In genomic region chr2:179662739-179663138, GRCm38 (mm10) we compare ENCODE assay signal across 8 mouse cellular contexts.
DNase-seq lines count a peak whose midpoint lies in the region; ATAC-seq and TF ChIP-seq lines count a peak whose summit lies in the region.

No protein-coding gene starts in this region.

- H3K36me3 ChIP-seq in heart, embryonic 11.5 days (ENCODE audit: control insufficient read depth, insufficient read depth, low read length) = no peaks in the 10 kb centered on the region
- no peaks in the 10 kb centered on the region for H3K36me3 ChIP-seq in forebrain, postnatal 0 days (ENCODE audit: insufficient read depth)
- H3K36me3 ChIP-seq in liver, embryonic 15.5 days (replicated peaks) = no peaks in the 10 kb centered on the region

- no peak overlapping the region for H3K9ac ChIP-seq in heart, embryonic 11.5 days (ENCODE audit: low read depth, low read length)
- no peak overlapping the region for H3K9ac ChIP-seq in forebrain, postnatal 0 days
- H3K9ac ChIP-seq in liver, embryonic 15.5 days = no peak overlapping the region

- intact Hi-C loops in heart, postnatal 36 days (cut with DNase I) = no loop called here
- intact Hi-C loops in left cerebral cortex, postnatal 10 days (cut with DNase I) = no loop called here
- intact Hi-C loops in left cerebral cortex, postnatal 14 days (cut with DNase I) = no loop called here

- 0 out of 2 replicates have a peak, but pooled peaks cover 4% of the 10 kb centered on the region for H3K4me1 ChIP-seq in heart, embryonic 11.5 days (ENCODE audit: control insufficient read depth, insufficient read depth, low read length)
- H3K4me1 ChIP-seq in forebrain, postnatal 0 days (ENCODE audit: insufficient read depth) = no peaks in the 10 kb centered on the region; the same call in 1 of the 2 replicates
- H3K4me1 ChIP-seq in liver, embryonic 15.5 days (replicated peaks) = no peaks in the 10 kb centered on the region

- no peak for DNase-seq in heart, postnatal 36 days
- peak; percentile 63 for DNase-seq in brain, embryonic 14.5 days (ENCODE audit: low read depth)
- DNase-seq in forebrain, postnatal 0 days = no peak
- DNase-seq in left cerebral cortex, postnatal 10 days (ENCODE audit: extremely low spot score in 1 of 2, low spot score in 2 of 2) = no peak
- DNase-seq in left cerebral cortex, postnatal 14 days (ENCODE audit: low spot score in 2 of 2) = no peak

- TF ChIP-seq CTCF in brain, embryonic 14.5 days (IDR thresholded peaks at IDR 0.05; ENCODE audit: borderline replicate concordance, extremely low read depth, insufficient read depth, insufficient read length) = no peak
- TF ChIP-seq CTCF in forebrain, postnatal 0 days (IDR thresholded peaks at IDR 0.05; ENCODE audit: low read depth) = no peak

- H3K4me3 ChIP-seq in heart, embryonic 11.5 days (ENCODE audit: low read depth, low read length) = peak overlapping the region; percentile 30
- no peak overlapping the region for H3K4me3 ChIP-seq in forebrain, postnatal 0 days (ENCODE audit: low read depth, low read length)
- no peak overlapping the region for H3K4me3 ChIP-seq in liver, embryonic 15.5 days (replicated peaks)

- H3K9me3 ChIP-seq in heart, embryonic 11.5 days (replicated peaks; ENCODE audit: control insufficient read depth, low read length) = no peaks in the 10 kb centered on the region
- H3K9me3 ChIP-seq in forebrain, postnatal 0 days (ENCODE audit: low read length) = no peaks in the 10 kb centered on the region
- H3K9me3 ChIP-seq in liver, embryonic 15.5 days (replicated peaks) = no peaks in the 10 kb centered on the region

- H3K4me2 ChIP-seq in heart, embryonic 11.5 days = peak overlapping the region; percentile 60
- no peak overlapping the region for H3K4me2 ChIP-seq in forebrain, postnatal 0 days (ENCODE audit: low read depth)
- H3K4me2 ChIP-seq in liver, embryonic 15.5 days = peak overlapping the region; percentile 23; the same call in 1 of the 2 replicates

- no peak for TF ChIP-seq POLR2A in brain, embryonic 14.5 days (IDR thresholded peaks at IDR 0.05; ENCODE audit: borderline replicate concordance, extremely low read depth, insufficient read depth, insufficient read length, poor library complexity, severe bottlenecking)

- no peak overlapping the region for H3K27ac ChIP-seq in heart, embryonic 11.5 days (ENCODE audit: low read depth, low read length)
- no peak overlapping the region for H3K27ac ChIP-seq in forebrain, postnatal 0 days (ENCODE audit: low read depth, low read length)
- H3K27ac ChIP-seq in liver, embryonic 15.5 days (replicated peaks) = no peak overlapping the region

- ATAC-seq in heart, embryonic 11.5 days (replicated peaks; ENCODE audit: insufficient number of reproducible peaks, low FRiP score, low TSS enrichment) = peak; percentile 31; the same call in 1 of the 2 replicates
- peak; percentile 12; the same call in 1 of the 2 replicates for ATAC-seq in forebrain, postnatal 0 days
- no peak for ATAC-seq in liver, embryonic 15.5 days (ENCODE audit: insufficient read depth)
- ATAC-seq in cerebellum, adult (ENCODE audit: insufficient number of reproducible peaks, low FRiP score, low TSS enrichment) = no peak

- 15% methylated on average over 9 of the region's 9 CpGs for WGBS in heart, embryonic 11.5 days (ENCODE audit: insufficient replicate concordance)
- WGBS in forebrain, postnatal 0 days = 16% methylated on average over 9 of the region's 9 CpGs
- WGBS in liver, embryonic 15.5 days (ENCODE audit: insufficient replicate concordance) = 6% methylated on average over 9 of the region's 9 CpGs

- peaks cover 21% of the 10 kb centered on the region; the same call in 1 of the 2 replicates for H3K27me3 ChIP-seq in heart, embryonic 11.5 days (ENCODE audit: control insufficient read depth, insufficient read depth, low read length)
- H3K27me3 ChIP-seq in forebrain, postnatal 0 days (ENCODE audit: insufficient read depth, low read length) = no peaks in the 10 kb centered on the region
- H3K27me3 ChIP-seq in liver, embryonic 15.5 days = peaks cover 15% of the 10 kb centered on the region

Comparison
In these comparisons a context has a peak if more than half of its experiments do, and no peak if none do; other contexts are left out.
1. ATAC-seq: peak in heart, embryonic 11.5 days (single experiment) and forebrain, postnatal 0 days (single experiment); none in liver, embryonic 15.5 days (single experiment) and cerebellum, adult (single experiment).